Mouse (Mus musculus): ENCODE measurements around the gene Anp32a. TPM values are rescaled to one million over a fixed set of nuclear protein-coding genes. Genes with fewer than 3 reads are reported as not detected.

The Anp32a gene
- polyA plus RNA-seq, 1 experiment: 263 TPM

GRCm38 (mm10) chr9:62421911-62422310 lies 80.8 kb downstream of the Anp32a start:
- Histone ChIP-seq H3K36me3 (replicated peaks; ENCODE audit: low read length) (no peaks in the 10 kb centered on the region), H3K27me3 (replicated peaks) (peaks cover 28% of the 10 kb centered on the region), H3K9me3 (peaks cover 37% of the 10 kb centered on the region), H3K4me1 (peaks cover 44% of the 10 kb centered on the region), H3K4me3 (replicated peaks) (no peak overlapping the region)
- TF ChIP-seq GATA1 (IDR thresholded peaks at IDR 0.05; ENCODE audit: borderline replicate concordance, low read length) (no peak), FLI1 (IDR thresholded peaks at IDR 0.05; ENCODE audit: low read length) (no peak)

- no peaks in the 10 kb centered on the region for H3K36me3 ChIP-seq (replicated peaks; ENCODE audit: low read length)
- TF ChIP-seq FLI1 (IDR thresholded peaks at IDR 0.05; ENCODE audit: low read length) (no peak), GATA1 (IDR thresholded peaks at IDR 0.05; ENCODE audit: borderline replicate concordance, low read length) (no peak)
- H3K9me3 ChIP-seq: peaks cover 35% of the 10 kb centered on the region
- H3K4me3 ChIP-seq (replicated peaks): no peak overlapping the region
- peaks cover 50% of the 10 kb centered on the region for H3K4me1 ChIP-seq
- H3K27me3 ChIP-seq (replicated peaks): peaks cover 26% of the 10 kb centered on the region
These were observed 81.8 kb downstream of the Anp32a start for GRCm38 (mm10) chr9:62422926-62423325.

GRCm38 (mm10) chr9:62423871-62424270 lies 82.8 kb downstream of the Anp32a start:
- TF ChIP-seq FLI1 (IDR thresholded peaks at IDR 0.05; ENCODE audit: low read length) (no peak), GATA1 (IDR thresholded peaks at IDR 0.05; ENCODE audit: borderline replicate concordance, low read length) (no peak)
- Histone ChIP-seq H3K4me3 (replicated peaks) (no peak overlapping the region), H3K27me3 (replicated peaks) (peaks cover 27% of the 10 kb centered on the region), H3K4me1 (peaks cover 56% of the 10 kb centered on the region), H3K9me3 (peaks cover 28% of the 10 kb centered on the region), H3K36me3 (replicated peaks; ENCODE audit: low read length) (no peaks in the 10 kb centered on the region)

- Histone ChIP-seq H3K36me3 (replicated peaks; ENCODE audit: low read length) (no peaks in the 10 kb centered on the region), H3K4me1 (peaks cover 52% of the 10 kb centered on the region), H3K4me3 (replicated peaks) (peak overlapping the region; percentile 75), H3K27me3 (replicated peaks) (peaks cover 31% of the 10 kb centered on the region), H3K9me3 (peaks cover 17% of the 10 kb centered on the region)
- TF ChIP-seq GATA1 (IDR thresholded peaks at IDR 0.05; ENCODE audit: borderline replicate concordance, low read length): no peak
These were observed 84.2 kb downstream of the Anp32a start for GRCm38 (mm10) chr9:62425265-62425664.

- peaks cover 14% of the 10 kb centered on the region for H3K9me3 ChIP-seq
- H3K27me3 ChIP-seq (replicated peaks): peaks cover 31% of the 10 kb centered on the region
- peaks cover 52% of the 10 kb centered on the region for H3K4me1 ChIP-seq
- TF ChIP-seq GATA1 (IDR thresholded peaks at IDR 0.05; ENCODE audit: borderline replicate concordance, low read length) (no peak), FLI1 (IDR thresholded peaks at IDR 0.05; ENCODE audit: low read length) (no peak)
- H3K36me3 ChIP-seq (replicated peaks; ENCODE audit: low read length): no peaks in the 10 kb centered on the region
- peak overlapping the region; percentile 77 for H3K4me3 ChIP-seq (replicated peaks)
These were observed 84.9 kb downstream of the Anp32a start for GRCm38 (mm10) chr9:62426021-62426420.

GRCm38 (mm10) chr9:62426531-62426930 lies 85.4 kb downstream of the Anp32a start:
- peaks cover 34% of the 10 kb centered on the region for H3K27me3 ChIP-seq (replicated peaks)
- no peaks in the 10 kb centered on the region for H3K36me3 ChIP-seq (replicated peaks; ENCODE audit: low read length)
- peaks cover 52% of the 10 kb centered on the region for H3K4me1 ChIP-seq
- no peak for TF ChIP-seq FLI1 (IDR thresholded peaks at IDR 0.05; ENCODE audit: low read length)
- TF ChIP-seq GATA1 (IDR thresholded peaks at IDR 0.05; ENCODE audit: borderline replicate concordance, low read length): no peak
- peak overlapping the region; percentile 14 for H3K4me3 ChIP-seq (replicated peaks)
- H3K9me3 ChIP-seq: peaks cover 13% of the 10 kb centered on the region

- Histone ChIP-seq H3K36me3 (replicated peaks; ENCODE audit: low read length) (no peaks in the 10 kb centered on the region), H3K27me3 (replicated peaks) (peaks cover 39% of the 10 kb centered on the region), H3K4me1 (peaks cover 52% of the 10 kb centered on the region), H3K9me3 (peaks cover 11% of the 10 kb centered on the region), H3K4me3 (replicated peaks) (peak overlapping the region; percentile 14)
- no peak for TF ChIP-seq FLI1 (IDR thresholded peaks at IDR 0.05; ENCODE audit: low read length)
- TF ChIP-seq GATA1 (IDR thresholded peaks at IDR 0.05; ENCODE audit: borderline replicate concordance, low read length): no peak
These were observed 85.9 kb downstream of the Anp32a start for GRCm38 (mm10) chr9:62427010-62427409.

Other genes starting within 250 kb of the Anp32a start
- 0.82 TPM in 1 of 2 replicates, not detected in the other for gene Glce, start 218.6 kb upstream of the Anp32a start, polyA plus RNA-seq (2012; ENCODE audit: insufficient read depth, low replicate concordance)
- gene Spesp1, start 59.1 kb upstream of the Anp32a start, polyA plus RNA-seq (2012; ENCODE audit: insufficient read depth, low replicate concordance): not detected in 2 replicates
- gene Coro2b, start 195.8 kb downstream of the Anp32a start, polyA plus RNA-seq (2012; ENCODE audit: insufficient read depth, low replicate concordance): 0.13 TPM in 1 of 2 replicates, not detected in the other

Data from megakaryocyte, embryonic 14.5 days (primary cell).